Mouse (Mus musculus) left cerebral cortex, postnatal 36 days (tissue): ENCODE results near the gene 2410002F23Rik. TPM values are rescaled to one million over a fixed set of nuclear protein-coding genes. Genes with fewer than 3 reads are reported as not detected.

ENCODE experiments used
- total RNA-seq, 2 experiments: library from RNA; stranded (reverse); gene quantifications; 2 replicates each; pipeline ENCODE4 v1.2.3; 2021

The 2410002F23Rik gene
- total RNA-seq, 2 experiments from 2014 or later, result 70.3 to 70.5 TPM

Other genes with a start within 250 kb of the 2410002F23Rik start
- gene Klk1b26, start 234.6 kb upstream of the 2410002F23Rik start, total RNA-seq, result not detected
- gene Klk1b27, start 194.4 kb upstream of the 2410002F23Rik start, total RNA-seq, result not detected
- gene Klk1b21, start 144.4 kb upstream of the 2410002F23Rik start, total RNA-seq, result not detected
- not detected for gene Klk1b22, start 134.0 kb upstream of the 2410002F23Rik start, total RNA-seq
- gene Klk1b16, start 110.0 kb upstream of the 2410002F23Rik start, total RNA-seq, result not detected
- gene Klk1b24, start 58.5 kb upstream of the 2410002F23Rik start, total RNA-seq, result not detected
- gene Klk1b3, start 48.5 kb upstream of the 2410002F23Rik start, total RNA-seq, result not detected
- gene Klk1b4, start 39.3 kb upstream of the 2410002F23Rik start, total RNA-seq, result not detected
- not detected for gene Klk1b5, start 30.8 kb upstream of the 2410002F23Rik start, total RNA-seq
- not detected for gene Klk1, start 21.4 kb upstream of the 2410002F23Rik start, total RNA-seq
- gene Gm36864, start 10.5 kb upstream of the 2410002F23Rik start, total RNA-seq, result not detected
- 1 to 10 TPM; 1.4 to 2.1 TPM for gene 1700028J19Rik, start within 50 bp of the 2410002F23Rik start, total RNA-seq
- not detected for gene Acp4, start 10.7 kb downstream of the 2410002F23Rik start, total RNA-seq
- not detected for gene Gm15517, start 14.7 kb downstream of the 2410002F23Rik start, total RNA-seq
- gene Clec11a, start 60.2 kb downstream of the 2410002F23Rik start, total RNA-seq, result 1 to 10 TPM; 3.9 to 4.0 TPM
- 100 to 1,000 TPM; 586 to 632 TPM for gene Shank1, start 63.5 kb downstream of the 2410002F23Rik start, total RNA-seq
- gene Syt3, start 137.4 kb downstream of the 2410002F23Rik start, total RNA-seq, result 10 to 100 TPM; 58.3 to 70.5 TPM
- 1 to 10 TPM; 2.0 to 2.1 TPM for gene 1700008O03Rik, start 139.1 kb downstream of the 2410002F23Rik start, total RNA-seq
- gene Lrrc4b, start 182.3 kb downstream of the 2410002F23Rik start, total RNA-seq, result 100 to 1,000 TPM; 282 to 313 TPM
- 10 to 100 TPM in 1 of 2 experiments, 1 to 10 TPM in 1; 6.8 to 10.4 TPM for gene Aspdh, start 218.7 kb downstream of the 2410002F23Rik start, total RNA-seq
- 10 to 100 TPM; 76.5 to 77.6 TPM for gene Josd2, start 221.3 kb downstream of the 2410002F23Rik start, total RNA-seq
- 100 to 1,000 TPM; 169 to 185 TPM for gene Emc10, start 249.8 kb downstream of the 2410002F23Rik start, total RNA-seq
- 10 to 100 TPM; 18.9 to 20.2 TPM for gene Fam71e1, start 249.9 kb downstream of the 2410002F23Rik start, total RNA-seq